Mouse (Mus musculus): Measurements from ENCODE around the gene Aqp2. TPM values are rescaled to one million over a fixed set of nuclear protein-coding genes. Genes with fewer than 3 reads are reported as not detected.

The Aqp2 gene
- polyA plus RNA-seq (2015; fragmentation: Nextera tagmentation; extraction: Ambion mirVana): 0.19 TPM in 1 of 2 replicates, not detected in the other

GRCm38 (mm10) chr15:99578802-99579485 lies at the start of gene Aqp2:
Gene Aqp2, plus strand, starts transcription at chr15:99579055.

DNA sequence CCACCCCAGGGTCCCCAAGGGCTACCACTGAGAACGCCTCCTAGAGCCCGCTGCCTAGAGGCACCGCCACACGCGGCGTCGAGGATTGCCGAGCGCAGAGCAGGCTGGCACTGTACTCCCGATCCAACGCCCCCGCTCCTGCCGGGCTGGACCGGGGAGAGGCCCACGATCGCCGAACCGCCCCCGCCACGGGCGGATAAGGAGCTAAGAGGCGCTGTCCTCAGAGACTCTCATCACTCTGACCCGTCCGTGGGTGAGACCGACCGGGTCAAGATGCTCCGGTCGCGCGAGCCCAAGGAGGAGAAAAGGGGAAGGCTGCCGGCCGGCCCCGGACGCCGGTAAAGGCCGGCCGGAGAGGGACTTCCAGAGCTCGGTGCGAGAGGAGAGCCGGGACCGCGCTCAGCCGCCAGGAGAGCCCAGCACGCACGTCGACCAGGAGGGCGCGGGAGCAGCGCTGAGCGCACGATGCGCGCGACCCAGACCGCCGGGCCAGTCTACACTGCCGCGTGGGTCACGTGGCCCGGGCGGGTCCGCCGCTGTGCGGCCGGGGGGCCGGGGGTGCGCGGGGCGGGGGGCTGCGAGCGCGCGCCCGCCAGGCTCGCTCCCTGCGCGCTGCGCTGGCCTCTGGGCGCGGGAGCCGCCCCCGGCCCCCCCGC lies 11.7 kb downstream of the Aqp2 start, which contains the start of gene Aqp5:
Gene Aqp5 (plus strand): TSS at position 354 of the 656 bp plus-strand sequence.

DNA sequence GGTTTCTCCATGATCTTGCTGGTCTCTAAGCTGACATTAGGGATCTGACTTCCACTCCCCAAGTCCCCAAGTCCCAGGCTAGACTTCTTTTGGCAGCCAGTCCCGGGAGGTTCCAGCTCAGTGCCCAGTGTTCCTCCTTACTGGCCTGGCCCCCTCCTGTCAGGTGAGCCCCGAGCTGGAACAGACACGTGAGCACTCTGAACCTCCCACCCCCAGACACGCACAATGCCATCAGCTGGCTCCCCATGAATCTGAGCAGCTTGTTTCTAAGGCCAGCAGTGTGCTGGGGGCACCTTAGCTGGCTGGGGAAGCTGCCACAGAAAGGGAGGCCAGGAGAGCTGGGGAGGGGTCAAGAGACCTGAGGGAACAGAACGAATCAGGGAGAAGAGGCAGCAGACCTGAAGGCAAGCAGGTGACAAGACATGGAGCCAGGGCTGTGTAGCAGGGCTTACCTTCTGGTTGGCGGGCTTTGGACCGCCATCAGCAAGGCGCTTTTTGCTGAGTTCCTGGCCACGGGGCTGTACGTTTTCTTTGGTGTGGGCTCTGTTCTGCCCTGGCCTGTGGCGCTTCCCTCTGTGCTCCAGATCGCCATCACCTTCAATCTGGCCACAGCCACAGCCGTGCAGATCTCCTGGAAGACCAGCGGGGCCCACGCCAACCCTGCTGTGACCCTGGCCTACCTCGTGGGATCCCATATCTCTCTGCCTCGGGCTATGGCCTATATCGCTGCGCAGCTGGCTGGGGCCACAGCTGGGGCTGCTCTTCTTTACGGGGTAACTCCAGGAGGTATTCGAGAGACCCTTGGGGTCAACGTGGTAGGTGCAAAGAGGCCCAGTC lies 22.3 kb downstream of the Aqp2 start, which contains the start of gene Aqp6:
Gene Aqp6 (plus strand): TSS at position 415 of the 837 bp plus-strand sequence.

Other genes starting within 250 kb of the Aqp2 start
- gene Fmnl3, start 208.6 kb upstream of the Aqp2 start, polyA plus RNA-seq (2015; fragmentation: Nextera tagmentation; extraction: Ambion mirVana): 9.2 and 11.1 TPM in 2 replicates
- 172 and 228 TPM in 2 replicates for gene Tmbim6, start 186.2 kb upstream of the Aqp2 start, polyA plus RNA-seq (2015; fragmentation: Nextera tagmentation; extraction: Ambion mirVana)
- gene Nckap5l, start 121.3 kb upstream of the Aqp2 start, polyA plus RNA-seq (2015; fragmentation: Nextera tagmentation; extraction: Ambion mirVana): 6.8 and 7.2 TPM in 2 replicates
- 11.0 and 11.6 TPM in 2 replicates for gene Bcdin3d, start 104.3 kb upstream of the Aqp2 start, polyA plus RNA-seq (2015; fragmentation: Nextera tagmentation; extraction: Ambion mirVana)
- gene Faim2, start 50.9 kb upstream of the Aqp2 start, polyA plus RNA-seq (2015; fragmentation: Nextera tagmentation; extraction: Ambion mirVana): not detected in 2 replicates
- 0.22 TPM in 1 of 2 replicates, not detected in the other for gene Aqp5, start 11.7 kb downstream of the Aqp2 start, polyA plus RNA-seq (2015; fragmentation: Nextera tagmentation; extraction: Ambion mirVana)
- gene Aqp6, start 22.3 kb downstream of the Aqp2 start, polyA plus RNA-seq (2015; fragmentation: Nextera tagmentation; extraction: Ambion mirVana): not detected in 2 replicates
- 24.8 and 27.4 TPM in 2 replicates for gene Racgap1, start 72.6 kb downstream of the Aqp2 start, polyA plus RNA-seq (2015; fragmentation: Nextera tagmentation; extraction: Ambion mirVana)
- gene Asic1, start 91.3 kb downstream of the Aqp2 start, polyA plus RNA-seq (2015; fragmentation: Nextera tagmentation; extraction: Ambion mirVana): 0.63 and 0.87 TPM in 2 replicates
- 8.8 and 10.3 TPM in 2 replicates for gene Smarcd1, start 123.1 kb downstream of the Aqp2 start, polyA plus RNA-seq (2015; fragmentation: Nextera tagmentation; extraction: Ambion mirVana)
- not detected in 2 replicates for gene Gm17349, start 126.4 kb downstream of the Aqp2 start, polyA plus RNA-seq (2015; fragmentation: Nextera tagmentation; extraction: Ambion mirVana)
- gene Gpd1, start 138.5 kb downstream of the Aqp2 start, polyA plus RNA-seq (2015; fragmentation: Nextera tagmentation; extraction: Ambion mirVana): 134 and 236 TPM in 2 replicates
- gene Cox14, start 146.6 kb downstream of the Aqp2 start, polyA plus RNA-seq (2015; fragmentation: Nextera tagmentation; extraction: Ambion mirVana): 330 and 351 TPM in 2 replicates
- gene Cers5, start 193.8 kb downstream of the Aqp2 start, polyA plus RNA-seq (2015; fragmentation: Nextera tagmentation; extraction: Ambion mirVana): 27.7 and 33.8 TPM in 2 replicates